Mouse (Mus musculus) CH12.LX (cell line): ENCODE measurements around the gene Kpna2. TPM values are rescaled to one million over a fixed set of nuclear protein-coding genes. Genes with fewer than 3 reads are reported as not detected.

ENCODE experiments used
- DNase-seq: peaks from one replicate; pipeline ENCODE4 v3.0.0-alpha.2; 2013; ENCODE audit errors: extremely low read depth
- H3K27ac ChIP-seq: 2 replicates; pipeline ENCODE4 v1.5.1; 2012; ENCODE audit warnings: low read depth, mild to moderate bottlenecking, control low read depth, moderate library complexity; ENCODE audit not compliant: insufficient read depth
- H3K27me3 ChIP-seq: replicated peaks from 2 replicates; pipeline ENCODE3; 2012; ENCODE audit warnings: inconsistent platforms
- H3K36me3 ChIP-seq, 2 experiments: replicated peaks in 1 of 2; 2 replicates each; pipeline versions ENCODE3 to v1.6.1; 2012; ENCODE audit warnings: inconsistent platforms in 1 of 2, low read length in 1 of 2, mild to moderate bottlenecking in 1 of 2, mixed read lengths in 1 of 2, moderate library complexity in 1 of 2; ENCODE audit not compliant: control insufficient read depth in 1 of 2, insufficient read depth in 1 of 2
- H3K4me1 ChIP-seq, 2 experiments: 2 replicates each; pipeline ENCODE4 v1.6.1; 2012; ENCODE audit warnings: inconsistent platforms in 1 of 2, moderate library complexity in 1 of 2; ENCODE audit not compliant: insufficient read depth in 2 of 2, control insufficient read depth in 1 of 2
- H3K4me2 ChIP-seq: 2 replicates; pipeline ENCODE4 v1.6.1; 2012; ENCODE audit warnings: low read depth, mild to moderate bottlenecking, control low read depth; ENCODE audit not compliant: poor library complexity, insufficient read depth, severe bottlenecking
- H3K4me3 ChIP-seq, 3 experiments: fragments of 150-350 bp in 1 of 3; sonication (generic) in 1 of 3; replicated peaks in 1 of 3; 2 replicates each; pipeline versions ENCODE3 to v1.5.1; 2011 to 2012; ENCODE audit warnings: low read depth in 2 of 3, low read length in 2 of 3, mild to moderate bottlenecking in 2 of 3, moderate library complexity in 2 of 3, control low read depth in 1 of 3, improper control_type of control experiment in 1 of 3, inconsistent platforms in 1 of 3, mixed read lengths in 1 of 3; ENCODE audit not compliant: poor library complexity in 1 of 3
- H3K79me2 ChIP-seq: replicated peaks from 2 replicates; pipeline ENCODE4 v1.6.1; 2012; ENCODE audit warnings: mild to moderate bottlenecking, moderate library complexity; ENCODE audit not compliant: control insufficient read depth, poor library complexity, insufficient read depth, severe bottlenecking; ENCODE audit errors: extremely low read depth
- H3K9ac ChIP-seq: 2 replicates; pipeline ENCODE4 v1.6.1; 2012; ENCODE audit warnings: low read depth, mild to moderate bottlenecking, control low read depth, moderate library complexity; ENCODE audit not compliant: insufficient read depth
- H3K9me3 ChIP-seq: replicated peaks from 2 replicates; pipeline ENCODE3; 2012; ENCODE audit warnings: low read length, inconsistent platforms, mixed read lengths
- BHLHE40 ChIP-seq: IDR thresholded peaks from 2 replicates; pipeline ENCODE4 v1.6.1; 2011; ENCODE audit warnings: mild to moderate bottlenecking, low read depth, low read length, improper control_type of control experiment
- CTCF ChIP-seq, 2 experiments: IDR thresholded peaks in 1 of 2; conservative IDR thresholded peaks in 1 of 2; 2 replicates each; pipeline ENCODE4 v1.5.1; 2011 to 2012; ENCODE audit warnings: low read depth in 2 of 2, low read length in 2 of 2, improper control_type of control experiment in 1 of 2, inconsistent platforms in 1 of 2, mild to moderate bottlenecking in 1 of 2, moderate library complexity in 1 of 2
- ELF1 ChIP-seq: IDR thresholded peaks from 2 replicates; pipeline ENCODE4 v1.6.1; 2014; ENCODE audit warnings: low read depth, mild to moderate bottlenecking, inconsistent platforms, low read length, improper control_type of control experiment
- GABPA ChIP-seq: IDR thresholded peaks from 2 replicates; pipeline ENCODE4 v1.6.1; 2012; ENCODE audit warnings: low read depth, low read length, improper control_type of control experiment, inconsistent platforms; ENCODE audit not compliant: insufficient replicate concordance
- IRF4 ChIP-seq: IDR thresholded peaks from 2 replicates; pipeline ENCODE4 v1.6.1; 2014; ENCODE audit warnings: low read depth, mild to moderate bottlenecking, inconsistent platforms, low read length, improper control_type of control experiment
- KAT2A ChIP-seq: IDR thresholded peaks from 2 replicates; pipeline ENCODE4 v1.6.1; 2012; ENCODE audit warnings: low read length, improper control_type of control experiment, inconsistent platforms; ENCODE audit not compliant: insufficient replicate concordance
- MAX ChIP-seq: IDR thresholded peaks from 2 replicates; pipeline ENCODE4 v1.6.1; 2011; ENCODE audit warnings: low read length, improper control_type of control experiment
- MAZ ChIP-seq: IDR thresholded peaks from 2 replicates; pipeline ENCODE4 v1.6.1; 2012; ENCODE audit warnings: low read depth, mild to moderate bottlenecking, inconsistent platforms, low read length, improper control_type of control experiment, moderate library complexity
- MYC ChIP-seq: IDR thresholded peaks from 2 replicates; pipeline ENCODE4 v1.6.1; 2011; ENCODE audit warnings: low read depth, mild to moderate bottlenecking, improper control_type of control experiment, low read length
- NRF1 ChIP-seq: IDR thresholded peaks from 2 replicates; pipeline ENCODE4 v1.6.1; 2014; ENCODE audit warnings: low read depth, mild to moderate bottlenecking, inconsistent platforms, low read length, improper control_type of control experiment, moderate library complexity
- PAX5 ChIP-seq: IDR thresholded peaks from 2 replicates; pipeline ENCODE4 v1.6.1; 2012; ENCODE audit warnings: low read length, inconsistent platforms, mixed read lengths
- POLR2A ChIP-seq: IDR thresholded peaks from 2 replicates; pipeline ENCODE4 v1.6.1; 2011; ENCODE audit warnings: low read depth, mild to moderate bottlenecking, improper control_type of control experiment, low read length
- POLR2AphosphoS2 ChIP-seq: IDR thresholded peaks from 2 replicates; pipeline ENCODE4 v1.6.1; 2011; ENCODE audit warnings: low read depth, low read length, improper control_type of control experiment
- RAD21 ChIP-seq: IDR thresholded peaks from 2 replicates; pipeline ENCODE4 v1.6.1; 2011; ENCODE audit warnings: low read depth, mild to moderate bottlenecking, low read length, improper control_type of control experiment, moderate library complexity
- SMC3 ChIP-seq: IDR thresholded peaks from 2 replicates; pipeline ENCODE4 v1.6.1; 2011; ENCODE audit warnings: low read depth, low read length, improper control_type of control experiment
- UBTF ChIP-seq: IDR thresholded peaks from 2 replicates; pipeline ENCODE4 v1.6.1; 2012; ENCODE audit warnings: low read depth, mild to moderate bottlenecking, inconsistent platforms, low read length, improper control_type of control experiment, moderate library complexity
- USF1 ChIP-seq: IDR thresholded peaks from 2 replicates; pipeline ENCODE4 v1.6.1; 2014; ENCODE audit warnings: low read depth, mild to moderate bottlenecking, inconsistent platforms, low read length, improper control_type of control experiment
- USF2 ChIP-seq: conservative IDR thresholded peaks from 2 replicates; pipeline ENCODE4 v1.6.1; 2011; ENCODE audit warnings: low read depth, low read length, improper control_type of control experiment
- ZC3H11A ChIP-seq: IDR thresholded peaks from 2 replicates; pipeline ENCODE4 v1.6.1; 2012; ENCODE audit warnings: low read depth, mild to moderate bottlenecking, inconsistent platforms, low read length, improper control_type of control experiment
- ZKSCAN1 ChIP-seq: IDR thresholded peaks from 2 replicates; pipeline ENCODE4 v1.6.1; 2012; ENCODE audit warnings: low read depth, inconsistent platforms, low read length, improper control_type of control experiment, borderline replicate concordance
- ZNF384 ChIP-seq: IDR thresholded peaks from 2 replicates; pipeline ENCODE4 v1.6.1; 2012; ENCODE audit warnings: low read depth, low read length, improper control_type of control experiment, inconsistent platforms
- dilution Hi-C: fragments of 300-500 bp; cut with MboI; formaldehyde crosslinking; loops from 2 replicates; pipeline ENCODE4 v1.14.3; 2020; ENCODE audit warnings: low sequenced_read_pairs; ENCODE audit not compliant: extremely low pct_unique_long_range_greater_than_20kb, extremely low pct_ligation_motif_present
- in situ Hi-C: fragments of 300-500 bp; cut with MboI; formaldehyde crosslinking; loops from 3 replicates; pipeline ENCODE4 v1.14.3; 2019; ENCODE audit warnings: low sequenced_read_pairs, low pct_ligation_motif_present, low pct_unique_long_range_greater_than_20kb, mixed read lengths
- polyA plus RNA-seq: library from polyadenylated mRNA; unstranded; fragments of >175 nt; gene quantifications from 2 replicates; pipeline ENCODE4 v1.2.1, GENCODE M21; 2012; ENCODE audit warnings: low read depth; ENCODE audit not compliant: insufficient read length
- total RNA-seq, 2 experiments: library from RNA; depleted of rRNA; stranded (reverse); fragments of 300-350 nt in 1 of 2; fragments of >200 nt in 1 of 2; gene quantifications; 2 replicates each; pipeline ENCODE4 v1.2.3; 2012 to 2014

The Kpna2 gene
- total and polyA plus RNA-seq, 3 experiments, result 327 to 759 (median 582) TPM

- H3K79me2 ChIP-seq, result no peaks in the 10 kb centered on the region
- no peak overlapping the region for H3K4me2 ChIP-seq
- H3K4me3 ChIP-seq, result no peak overlapping the region
- no peak overlapping the region for H3K27ac ChIP-seq
- DNase-seq, result no peak
- H3K9me3 ChIP-seq, result no peaks in the 10 kb centered on the region
- peaks cover 0 to 7% of the 10 kb centered on the region in 2 experiments; a peak in 1 of 4 replicates for H3K4me1 ChIP-seq
- H3K27me3 ChIP-seq, result no peaks in the 10 kb centered on the region
- in situ Hi-C loops (loop anchor here (10.0 to 25.0 kb wide), 2 partner anchors 130 to 337 kb away; no protein-coding TSS in a partner anchor), dilution Hi-C loops (no loop called here)
- H3K9ac ChIP-seq, result no peak overlapping the region
- H3K36me3 ChIP-seq, result peaks cover 0 to 11% of the 10 kb centered on the region in 2 experiments
- TF ChIP-seq MYC, result peak; percentile 82
- peak; percentile 55 for TF ChIP-seq RAD21
- peak; percentile 66 for TF ChIP-seq SMC3
- TF ChIP-seq IRF4, result no peak
- no peak for TF ChIP-seq UBTF
- no peak for TF ChIP-seq ZC3H11A
- TF ChIP-seq ZNF384, result peak; percentile 77
- peak; percentile 33 to 80 for TF ChIP-seq CTCF (conservative IDR thresholded peaks at IDR 0.05 in 1 of 2, IDR thresholded peaks at IDR 0.05 in 1 of 2; ENCODE audit: low read depth in 2 of 2, low read length in 2 of 2)
- no peak for TF ChIP-seq GABPA
- no peak for TF ChIP-seq USF1
- TF ChIP-seq PAX5, result no peak
- TF ChIP-seq ELF1, result no peak
Measured at GRCm38 (mm10) chr11:106974440-106974839, 24.9 kb downstream of the Kpna2 start.

- peak overlapping the region; percentile 26 for H3K4me2 ChIP-seq
- H3K4me3 ChIP-seq, result peak overlapping the region in 1 of 3 experiments; percentile 23
- TF ChIP-seq KAT2A (no peak), UBTF (no peak), POLR2A (no peak), BHLHE40 (peak; percentile 69), ZKSCAN1 (no peak), MYC (no peak), USF2 (no peak), MAX (no peak), NRF1 (no peak), POLR2AphosphoS2 (no peak), MAZ (no peak), ELF1 (peak; percentile 17; the same call in 1 of the 2 replicates)
- peak overlapping the region; percentile 16; the same call in 1 of the 2 replicates for H3K9ac ChIP-seq
- H3K9me3 ChIP-seq, result no peaks in the 10 kb centered on the region
- peaks cover 0 to 7% of the 10 kb centered on the region in 2 experiments; a peak in 1 of 4 replicates for H3K4me1 ChIP-seq
- dilution Hi-C loops (no loop called here), in situ Hi-C loops (loop anchor here (10.0 to 25.0 kb wide), 2 partner anchors 128 to 336 kb away; no protein-coding TSS in a partner anchor)
- peaks cover 0 to 2% of the 10 kb centered on the region in 2 experiments for H3K36me3 ChIP-seq
- H3K27ac ChIP-seq, result no peak overlapping the region
- H3K79me2 ChIP-seq, result no peaks in the 10 kb centered on the region
- no peak for DNase-seq
- H3K27me3 ChIP-seq, result no peaks in the 10 kb centered on the region
Measured at GRCm38 (mm10) chr11:106973016-106973415, 26.3 kb downstream of the Kpna2 start.
